Mouse (Mus musculus): Measurements from ENCODE around the gene Tmem14a. TPM values are rescaled to one million over a fixed set of nuclear protein-coding genes. Genes with fewer than 3 reads are reported as not detected.

Gene Tmem14a
- polyA plus RNA-seq, 1 experiment: 51.4 TPM

Other genes with a start within 250 kb of the Tmem14a start
- 1.3 and 1.4 TPM in 2 replicates for gene Tram2, start 139.3 kb upstream of the Tmem14a start, polyA plus RNA-seq (2012; rRNA removed)
- gene Gsta3, start 22.0 kb downstream of the Tmem14a start, polyA plus RNA-seq (2012; rRNA removed): 2.5 and 2.6 TPM in 2 replicates
- not detected in 2 replicates for gene Khdc1a, start 131.1 kb downstream of the Tmem14a start, polyA plus RNA-seq (2012; rRNA removed)
- not detected in 2 replicates for gene Khdc1c, start 149.8 kb downstream of the Tmem14a start, polyA plus RNA-seq (2012; rRNA removed)
- gene Khdc1b, start 165.0 kb downstream of the Tmem14a start, polyA plus RNA-seq (2012; rRNA removed): not detected in 2 replicates